Mouse (Mus musculus) adrenal gland, adult 8-10 months (tissue): ENCODE measurements around the gene Ccdc169. TPM values are rescaled to one million over a fixed set of nuclear protein-coding genes. Genes with fewer than 3 reads are reported as not detected.

Source experiments
- DNase-seq: peaks from one replicate; pipeline ENCODE4 v3.0.0; 2022
- total RNA-seq, 4 experiments: library from RNA; stranded (reverse); gene quantifications; 2 replicates each; pipeline ENCODE4 v1.2.4; 2022

Ccdc169 gene
- total RNA-seq, 4 experiments from 2014 or later, result not detected

- DNase-seq, result peak; percentile 31
Measured at GRCm38 (mm10) chr3:55122336-55122870, 14.7 kb upstream of the Ccdc169 start.

GRCm38 (mm10) chr3:55123064-55123463, 14.1 kb upstream of the Ccdc169 start:
- DNase-seq, result no peak

- DNase-seq, result no peak
Measured at GRCm38 (mm10) chr3:55129181-55129692, 7.9 kb upstream of the Ccdc169 start.

GRCm38 (mm10) chr3:55131576-55132233, 5.4 kb upstream of the Ccdc169 start:
- no peak for DNase-seq

GRCm38 (mm10) chr3:55139837-55140236, 2.7 kb downstream of the Ccdc169 start:
- no peak for DNase-seq

GRCm38 (mm10) chr3:55141401-55141800, 4.3 kb downstream of the Ccdc169 start:
- no peak for DNase-seq

- DNase-seq, result no peak
Measured at GRCm38 (mm10) chr3:55144916-55145315, 7.8 kb downstream of the Ccdc169 start.

GRCm38 (mm10) chr3:55146441-55146840, 9.3 kb downstream of the Ccdc169 start:
- DNase-seq, result no peak

- no peak for DNase-seq
Measured at GRCm38 (mm10) chr3:55147156-55147555, 10.0 kb downstream of the Ccdc169 start.

GRCm38 (mm10) chr3:55148091-55148490, 11.0 kb downstream of the Ccdc169 start:
- DNase-seq, result no peak

GRCm38 (mm10) chr3:55151656-55152433, 14.7 kb downstream of the Ccdc169 start:
- no peak for DNase-seq

GRCm38 (mm10) chr3:55152673-55153334, 15.7 kb downstream of the Ccdc169 start:
- no peak for DNase-seq

- no peak for DNase-seq
Measured at GRCm38 (mm10) chr3:55154163-55154562, 17.0 kb downstream of the Ccdc169 start.

- no peak for DNase-seq
Measured at GRCm38 (mm10) chr3:55157413-55157812, 20.3 kb downstream of the Ccdc169 start.

- DNase-seq, result no peak
Measured at GRCm38 (mm10) chr3:55161144-55161543, 24.0 kb downstream of the Ccdc169 start.

- DNase-seq, result no peak
Measured at GRCm38 (mm10) chr3:55163510-55163909, 26.4 kb downstream of the Ccdc169 start.

GRCm38 (mm10) chr3:55172478-55172877, 35.3 kb downstream of the Ccdc169 start:
- no peak for DNase-seq

- no peak for DNase-seq
Measured at GRCm38 (mm10) chr3:55177271-55177670, 40.1 kb downstream of the Ccdc169 start.

- no peak for DNase-seq
Measured at GRCm38 (mm10) chr3:55181766-55182165, 44.6 kb downstream of the Ccdc169 start, which contains the start of gene Sohlh2. Sohlh2 (plus strand) TSS chr3:55182028.

GRCm38 (mm10) chr3:55191668-55192067, 54.5 kb downstream of the Ccdc169 start:
- no peak for DNase-seq

GRCm38 (mm10) chr3:55193351-55193750, 56.2 kb downstream of the Ccdc169 start:
- no peak for DNase-seq

- no peak for DNase-seq
Measured at GRCm38 (mm10) chr3:55194792-55195191, 57.7 kb downstream of the Ccdc169 start.
